Mouse (Mus musculus): Measurements from ENCODE around the gene Gm20721. TPM values are rescaled to one million over a fixed set of nuclear protein-coding genes. Genes with fewer than 3 reads are reported as not detected.

Gm20721 gene
- polyA plus RNA-seq, 1 experiment: not detected

DNA sequence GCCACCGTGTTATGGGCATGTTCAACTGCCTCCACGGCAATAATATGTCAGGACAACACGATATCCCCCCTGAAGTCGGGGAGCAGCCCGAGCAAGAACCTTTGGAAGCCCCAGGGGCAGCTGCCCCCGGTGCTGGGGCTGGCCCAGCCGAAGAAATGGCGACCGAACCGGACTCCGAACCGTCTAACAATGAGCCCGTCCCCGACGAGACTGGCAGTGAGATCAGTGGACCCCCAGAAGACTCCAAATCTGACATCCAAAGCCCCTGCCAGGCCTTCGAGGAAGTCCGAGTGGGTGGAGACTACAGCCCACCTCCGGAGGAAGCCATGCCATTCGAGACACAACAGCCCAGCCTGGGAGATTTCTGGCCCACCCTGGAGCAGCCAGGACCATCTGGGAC lies 48.7 kb downstream of the Gm20721 start:
- no peaks in the 10 kb centered on the region for H3K4me1 ChIP-seq (ENCODE audit: control insufficient read depth, insufficient read depth, insufficient read length, low read length)
- no peaks in the 10 kb centered on the region for H3K36me3 ChIP-seq (ENCODE audit: control insufficient read depth, insufficient read depth, low read length)
- TF ChIP-seq POLR2A (IDR thresholded peaks at IDR 0.05; ENCODE audit: low read depth, low read length): no peak
- TF ChIP-seq CTCF (IDR thresholded peaks at IDR 0.05; ENCODE audit: extremely low read depth, insufficient read length, insufficient replicate concordance, low read depth, low read length): no peak
- no peak overlapping the region for H3K4me3 ChIP-seq (ENCODE audit: low read depth, low read length)
- H3K27me3 ChIP-seq (ENCODE audit: control insufficient read depth, insufficient read depth, low read length): peaks cover 18% of the 10 kb centered on the region
- no peak overlapping the region for H3K27ac ChIP-seq (ENCODE audit: insufficient read depth, low read depth, low read length)
- WGBS: 67% methylated on average over 19 of the region's 19 CpGs

- TF ChIP-seq CTCF (IDR thresholded peaks at IDR 0.05; ENCODE audit: extremely low read depth, insufficient read length, insufficient replicate concordance, low read depth, low read length): peak; percentile 25; the same call in 1 of the 2 replicates
- TF ChIP-seq POLR2A (IDR thresholded peaks at IDR 0.05; ENCODE audit: low read depth, low read length): no peak
- 54% methylated on average over 29 of the region's 29 CpGs for WGBS
- peak overlapping the region; percentile 16; the same call in 1 of the 2 replicates for H3K4me3 ChIP-seq (ENCODE audit: low read depth, low read length)
Measured at GRCm38 (mm10) chr2:174297086-174297571, 49.4 kb downstream of the Gm20721 start.

DNA sequence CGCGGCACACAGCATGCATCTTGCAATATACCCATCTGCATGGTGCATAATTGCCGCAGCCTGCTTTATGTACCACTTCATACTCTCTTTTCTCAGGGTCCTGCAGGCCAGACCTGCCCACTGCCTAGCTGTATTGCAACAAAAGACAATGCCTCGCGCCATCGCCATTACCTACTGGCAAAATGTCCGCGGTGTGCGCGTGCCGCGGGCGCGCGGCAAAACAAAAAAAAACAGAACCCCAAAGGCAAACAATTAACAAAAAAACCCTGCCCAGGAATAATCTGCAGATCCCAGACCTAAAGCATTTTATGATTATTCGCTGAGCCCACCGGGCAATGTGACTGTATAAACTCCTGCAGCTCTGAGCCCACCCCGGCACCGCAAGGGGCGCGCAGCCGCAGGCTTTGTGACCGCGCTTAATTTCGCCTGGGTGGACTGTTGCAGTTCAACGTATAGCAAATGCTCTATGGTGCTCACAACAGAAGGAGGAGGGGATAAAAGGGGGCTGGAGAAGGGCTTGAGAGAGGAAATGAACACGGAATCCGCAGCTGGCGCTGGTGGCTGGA lies 50.5 kb downstream of the Gm20721 start:
- no peaks in the 10 kb centered on the region for H3K36me3 ChIP-seq (ENCODE audit: control insufficient read depth, insufficient read depth, low read length)
- WGBS: 54% methylated on average over 29 of the region's 29 CpGs
- peak overlapping the region; percentile 14; the same call in 1 of the 2 replicates for H3K4me3 ChIP-seq (ENCODE audit: low read depth, low read length)
- TF ChIP-seq CTCF (IDR thresholded peaks at IDR 0.05; ENCODE audit: extremely low read depth, insufficient read length, insufficient replicate concordance, low read depth, low read length) (no peak), POLR2A (IDR thresholded peaks at IDR 0.05; ENCODE audit: low read depth, low read length) (no peak)
- H3K27ac ChIP-seq (ENCODE audit: insufficient read depth, low read depth, low read length): no peak overlapping the region
- H3K4me1 ChIP-seq (ENCODE audit: control insufficient read depth, insufficient read depth, insufficient read length, low read length): no peaks in the 10 kb centered on the region
- peaks cover 18% of the 10 kb centered on the region for H3K27me3 ChIP-seq (ENCODE audit: control insufficient read depth, insufficient read depth, low read length)

More at GRCm38 (mm10) chr2:174297086-174297571, 49.4 kb downstream of the Gm20721 start:
- H3K27me3 ChIP-seq (ENCODE audit: control insufficient read depth, insufficient read depth, low read length): peaks cover 18% of the 10 kb centered on the region
- no peaks in the 10 kb centered on the region for H3K36me3 ChIP-seq (ENCODE audit: control insufficient read depth, insufficient read depth, low read length)
- no peak overlapping the region for H3K27ac ChIP-seq (ENCODE audit: insufficient read depth, low read depth, low read length)
- no peaks in the 10 kb centered on the region for H3K4me1 ChIP-seq (ENCODE audit: control insufficient read depth, insufficient read depth, insufficient read length, low read length)

DNA sequence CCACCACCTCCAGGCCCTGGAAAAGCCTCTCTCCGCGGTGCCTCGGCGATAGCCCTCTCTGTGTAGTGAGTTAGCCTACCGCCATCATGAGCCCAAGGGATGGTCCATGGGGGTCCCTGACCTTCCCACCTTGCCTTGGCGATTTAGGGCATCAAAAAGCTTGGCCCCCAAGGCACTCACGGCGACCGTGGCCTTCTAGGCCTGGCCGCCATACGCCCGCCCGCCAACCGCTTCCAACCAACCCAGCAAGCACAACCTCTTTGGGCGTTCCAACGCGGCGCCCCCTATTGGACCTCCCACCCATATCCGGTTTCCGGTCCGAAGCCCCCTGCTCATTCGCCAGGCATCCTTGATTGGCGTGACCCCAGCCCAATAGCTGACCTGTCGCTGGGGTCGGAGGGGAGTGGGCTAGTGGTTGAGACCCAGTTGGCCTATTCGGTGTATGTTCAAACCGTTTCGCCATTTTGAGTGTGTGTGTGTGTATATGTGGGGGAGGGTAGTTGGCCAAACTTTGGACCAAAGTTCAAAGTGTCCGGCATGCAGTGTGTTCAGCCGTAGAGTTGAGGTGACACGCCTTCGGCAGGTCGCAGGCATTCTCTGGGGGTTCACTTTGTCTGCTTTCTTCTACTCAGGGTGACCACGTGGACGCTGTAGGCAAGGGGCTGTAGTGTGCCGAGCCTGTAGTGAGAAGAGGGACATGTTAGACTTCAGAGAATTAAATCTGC lies 51.2 kb downstream of the Gm20721 start:
- H3K4me1 ChIP-seq (ENCODE audit: control insufficient read depth, insufficient read depth, insufficient read length, low read length): no peaks in the 10 kb centered on the region
- peaks cover 18% of the 10 kb centered on the region for H3K27me3 ChIP-seq (ENCODE audit: control insufficient read depth, insufficient read depth, low read length)
- peak overlapping the region; percentile 58 for H3K4me3 ChIP-seq (ENCODE audit: low read depth, low read length)
- no peak overlapping the region for H3K27ac ChIP-seq (ENCODE audit: insufficient read depth, low read depth, low read length)
- no peaks in the 10 kb centered on the region for H3K36me3 ChIP-seq (ENCODE audit: control insufficient read depth, insufficient read depth, low read length)
- TF ChIP-seq CTCF (IDR thresholded peaks at IDR 0.05; ENCODE audit: extremely low read depth, insufficient read length, insufficient replicate concordance, low read depth, low read length) (no peak), POLR2A (IDR thresholded peaks at IDR 0.05; ENCODE audit: low read depth, low read length) (no peak)
- 49% methylated on average over 36 of the region's 36 CpGs for WGBS

- WGBS: 47% methylated on average over 8 of the region's 8 CpGs
- Histone ChIP-seq H3K4me3 (ENCODE audit: low read depth, low read length) (peak overlapping the region; percentile 58), H3K27me3 (ENCODE audit: control insufficient read depth, insufficient read depth, low read length) (peaks cover 12% of the 10 kb centered on the region), H3K36me3 (ENCODE audit: control insufficient read depth, insufficient read depth, low read length) (no peaks in the 10 kb centered on the region), H3K4me1 (ENCODE audit: control insufficient read depth, insufficient read depth, insufficient read length, low read length) (no peaks in the 10 kb centered on the region), H3K27ac (ENCODE audit: insufficient read depth, low read depth, low read length) (no peak overlapping the region)
- TF ChIP-seq CTCF (IDR thresholded peaks at IDR 0.05; ENCODE audit: extremely low read depth, insufficient read length, insufficient replicate concordance, low read depth, low read length) (no peak), POLR2A (IDR thresholded peaks at IDR 0.05; ENCODE audit: low read depth, low read length) (no peak)
Measured at GRCm38 (mm10) chr2:174294457-174294856, 52.1 kb downstream of the Gm20721 start.

DNA sequence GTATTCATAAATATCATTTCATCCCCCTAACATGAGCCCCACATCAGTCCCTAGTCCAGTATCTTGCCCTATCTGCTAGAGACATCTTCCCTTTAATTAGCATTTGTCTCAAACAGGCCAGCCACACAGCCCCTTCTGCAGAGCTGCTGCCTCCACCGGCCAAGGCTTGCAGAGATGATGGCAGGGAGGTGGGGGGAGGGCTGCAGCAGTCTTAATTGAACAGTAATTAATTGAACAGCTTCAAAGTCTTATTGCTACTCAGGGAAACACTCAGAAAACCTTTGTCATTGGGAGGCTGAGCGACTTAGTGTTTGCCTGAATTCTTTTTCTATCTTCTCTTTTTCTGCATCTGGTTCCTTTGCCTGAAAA lies 54.9 kb downstream of the Gm20721 start:
- Histone ChIP-seq H3K27me3 (ENCODE audit: control insufficient read depth, insufficient read depth, low read length) (0 out of 2 replicates have a peak, but pooled peaks cover 4% of the 10 kb centered on the region), H3K36me3 (ENCODE audit: control insufficient read depth, insufficient read depth, low read length) (no peaks in the 10 kb centered on the region), H3K4me3 (ENCODE audit: low read depth, low read length) (no peak overlapping the region), H3K4me1 (ENCODE audit: control insufficient read depth, insufficient read depth, insufficient read length, low read length) (no peaks in the 10 kb centered on the region), H3K27ac (ENCODE audit: insufficient read depth, low read depth, low read length) (no peak overlapping the region)
- 64% methylated on average over 2 of the region's 2 CpGs for WGBS
- TF ChIP-seq POLR2A (IDR thresholded peaks at IDR 0.05; ENCODE audit: low read depth, low read length) (no peak), CTCF (IDR thresholded peaks at IDR 0.05; ENCODE audit: extremely low read depth, insufficient read length, insufficient replicate concordance, low read depth, low read length) (no peak)

GRCm38 (mm10) chr2:174291029-174291661 lies 55.4 kb downstream of the Gm20721 start:
- H3K27me3 ChIP-seq (ENCODE audit: control insufficient read depth, insufficient read depth, low read length): 0 out of 2 replicates have a peak, but pooled peaks cover 4% of the 10 kb centered on the region
- no peak overlapping the region for H3K27ac ChIP-seq (ENCODE audit: insufficient read depth, low read depth, low read length)
- H3K4me3 ChIP-seq (ENCODE audit: low read depth, low read length): no peak overlapping the region
- 60% methylated on average over 8 of the region's 8 CpGs for WGBS
- no peaks in the 10 kb centered on the region for H3K36me3 ChIP-seq (ENCODE audit: control insufficient read depth, insufficient read depth, low read length)
- no peak for TF ChIP-seq CTCF (IDR thresholded peaks at IDR 0.05; ENCODE audit: extremely low read depth, insufficient read length, insufficient replicate concordance, low read depth, low read length)
- TF ChIP-seq POLR2A (IDR thresholded peaks at IDR 0.05; ENCODE audit: low read depth, low read length): no peak
- no peaks in the 10 kb centered on the region for H3K4me1 ChIP-seq (ENCODE audit: control insufficient read depth, insufficient read depth, insufficient read length, low read length)
